Mouse (Mus musculus) urinary bladder, adult 2 months (tissue): ENCODE data around the gene Col23a1. TPM values are rescaled to one million over a fixed set of nuclear protein-coding genes. Genes with fewer than 3 reads are reported as not detected.
A peak's percentile ranks its signal among the peaks of the same experiment; 100 is the strongest.
"Not testable (repeated sequence)": the region's sequence is repeated elsewhere in the genome, so short reads cannot be mapped to it uniquely, and the experiment has no call there.

Source experiments
- DNase-seq: peaks from one replicate; pipeline ENCODE4 v3.0.0; 2022; ENCODE audit warnings: low spot score
- polyA plus RNA-seq: library from polyadenylated mRNA; depleted of rRNA; stranded (reverse); fragments of >200 nt; gene quantifications from 2 replicates; pipeline ENCODE4 v1.2.3, GENCODE M21; 2012; rRNA removed

Col23a1 gene
- polyA plus RNA-seq, 1 experiment: 2.6 TPM

DNA sequence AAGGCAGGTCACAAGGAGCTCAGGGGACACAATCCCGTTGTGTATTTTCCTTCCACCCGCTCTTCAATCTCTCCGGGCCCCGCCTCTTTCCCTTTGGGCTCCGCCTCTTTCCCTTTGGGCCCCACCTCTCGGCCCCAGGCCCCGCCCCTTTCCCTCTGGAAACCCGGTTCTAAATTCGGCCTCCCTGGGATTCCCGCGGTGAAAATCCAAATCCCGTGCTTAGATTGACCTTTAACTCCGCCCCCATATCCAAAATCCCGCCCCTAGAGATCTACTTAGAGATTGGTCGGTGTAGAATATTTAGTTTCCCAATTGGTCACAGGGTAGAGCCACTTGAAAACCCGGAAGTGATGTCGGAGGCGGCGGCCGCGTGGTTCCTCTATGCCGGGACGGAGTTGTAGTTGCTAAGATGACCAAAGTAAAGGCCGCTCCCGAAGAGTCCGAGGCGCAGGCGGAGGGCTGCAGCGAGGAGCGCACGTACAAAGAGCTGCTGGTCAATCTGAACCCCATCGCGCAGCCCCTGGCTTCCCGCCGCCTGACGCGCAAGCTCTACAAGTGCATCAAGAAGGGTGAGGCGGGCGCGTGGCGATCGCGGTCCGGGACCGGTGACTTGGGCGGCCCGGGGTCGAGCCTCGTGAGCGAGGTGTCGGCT is 329.8 kb downstream of the Col23a1 start, which contains the start of gene Nhp2:
TSS of gene Nhp2 (plus strand) at position 327 of the 652 bp plus-strand sequence.
- peak; percentile 67 for DNase-seq

DNA sequence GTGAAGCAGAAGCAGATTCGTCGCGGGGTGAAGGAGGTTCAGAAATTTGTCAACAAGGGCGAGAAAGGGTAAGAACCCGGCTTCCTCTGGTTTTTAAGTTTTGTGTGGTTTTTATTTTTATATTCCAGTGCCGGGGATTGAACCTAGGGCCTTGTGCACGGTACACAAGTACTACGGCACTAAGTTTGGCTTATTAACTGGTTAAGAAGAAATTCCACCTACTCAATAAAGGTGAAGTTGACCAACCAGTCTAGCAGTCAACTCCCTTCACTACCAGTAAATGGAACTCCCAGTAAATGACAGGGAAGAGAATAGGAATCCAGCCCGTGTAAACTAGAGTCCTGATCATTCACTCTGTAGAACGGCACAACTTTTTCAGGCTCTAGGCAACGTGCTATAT is 330.4 kb downstream of the Col23a1 start:
- DNase-seq: no peak

DNA sequence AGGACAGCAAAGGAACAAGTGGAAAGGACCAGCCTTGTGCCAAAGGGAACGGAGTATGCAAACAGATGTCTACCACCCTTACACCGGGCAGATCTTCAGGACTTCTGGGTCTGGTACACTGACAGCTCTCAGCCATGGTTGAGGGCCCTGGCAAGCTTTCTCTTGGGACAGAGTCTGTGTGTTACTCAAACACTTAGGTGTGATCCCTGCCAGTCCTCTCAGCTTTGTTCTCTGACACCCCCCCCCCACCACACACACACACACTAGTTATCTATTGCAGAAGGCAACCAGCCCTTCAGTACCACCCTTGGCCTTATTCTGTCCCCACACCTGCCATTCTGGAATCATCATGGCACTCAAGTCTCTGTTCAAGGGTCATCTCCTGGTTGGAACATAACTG is 332.1 kb downstream of the Col23a1 start:
- DNase-seq: no peak

DNA sequence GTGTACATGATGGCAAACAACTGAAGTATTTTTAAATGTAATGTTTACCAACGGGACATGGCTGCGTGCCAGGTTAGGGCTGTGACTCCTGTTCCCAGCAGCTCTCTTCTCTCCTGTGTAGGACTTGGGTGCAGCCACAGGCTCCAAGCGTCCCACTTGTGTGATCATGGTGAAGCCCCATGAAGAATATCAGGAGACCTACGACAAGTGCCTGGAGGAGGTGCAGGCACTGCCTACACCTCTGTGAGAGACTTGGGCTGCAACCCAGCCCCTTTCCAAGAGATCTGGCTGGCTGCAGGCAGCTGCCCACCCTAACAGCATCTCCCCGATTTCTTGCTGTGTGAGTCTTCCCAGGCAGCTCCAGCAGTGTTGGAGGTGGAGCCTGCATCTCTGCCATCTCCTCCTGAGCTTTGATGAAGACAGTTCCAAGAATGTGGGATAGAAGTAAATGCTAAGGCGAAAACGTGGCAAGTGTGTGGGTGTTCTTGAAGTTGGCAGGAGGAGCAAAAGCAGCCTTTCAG is 333.3 kb downstream of the Col23a1 start:
- no peak for DNase-seq

DNA sequence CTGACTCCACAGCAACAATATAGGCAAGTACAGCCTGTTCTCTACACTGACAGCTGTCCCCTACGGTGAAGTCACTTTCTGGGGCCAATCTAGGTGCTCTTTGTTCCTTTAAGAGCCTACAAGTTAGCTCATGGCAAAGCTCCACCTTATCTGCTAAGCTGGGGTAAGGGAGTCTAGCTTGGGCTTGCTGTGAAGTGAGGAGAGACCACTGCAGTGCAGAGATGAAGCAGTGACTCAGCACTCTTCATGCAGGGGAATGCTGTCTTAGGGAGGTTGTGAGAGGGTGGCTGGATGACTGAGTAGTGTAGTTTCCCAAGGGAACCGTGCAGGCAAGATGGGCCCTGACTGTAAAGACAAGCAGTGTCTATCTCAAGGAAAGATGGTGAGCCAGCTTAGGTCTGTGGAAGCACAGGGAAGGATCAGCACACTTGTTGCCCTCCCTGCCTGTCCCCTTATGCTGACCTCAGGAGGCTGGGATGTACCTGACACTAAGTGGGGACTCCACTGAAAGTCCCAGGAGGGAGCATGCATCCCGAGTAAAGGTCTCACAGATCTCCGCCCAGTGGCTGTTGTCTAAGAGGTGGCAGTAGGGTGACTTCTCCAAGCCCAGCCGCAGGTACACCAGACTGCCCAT is 335.6 kb downstream of the Col23a1 start:
- DNase-seq: no peak

DNA sequence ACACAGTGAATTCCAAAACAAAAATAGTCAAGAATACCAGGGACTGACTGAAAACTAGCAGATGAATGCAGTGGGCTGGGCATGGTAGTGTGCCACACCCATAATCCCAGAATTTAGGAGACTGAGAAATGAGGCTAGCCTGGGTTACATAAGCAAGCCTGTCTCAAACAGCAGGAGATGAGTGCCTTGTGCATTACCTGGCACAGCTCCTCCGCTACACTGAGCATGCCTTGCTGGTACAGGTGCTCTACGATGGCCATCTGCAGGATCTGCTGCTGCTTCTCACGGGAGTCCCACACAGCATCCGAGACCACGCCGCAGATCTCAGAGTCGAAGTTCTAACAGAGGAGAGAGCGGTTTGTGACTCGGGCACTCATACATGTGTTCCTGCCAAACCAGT is 337.7 kb downstream of the Col23a1 start:
- no peak for DNase-seq

DNA sequence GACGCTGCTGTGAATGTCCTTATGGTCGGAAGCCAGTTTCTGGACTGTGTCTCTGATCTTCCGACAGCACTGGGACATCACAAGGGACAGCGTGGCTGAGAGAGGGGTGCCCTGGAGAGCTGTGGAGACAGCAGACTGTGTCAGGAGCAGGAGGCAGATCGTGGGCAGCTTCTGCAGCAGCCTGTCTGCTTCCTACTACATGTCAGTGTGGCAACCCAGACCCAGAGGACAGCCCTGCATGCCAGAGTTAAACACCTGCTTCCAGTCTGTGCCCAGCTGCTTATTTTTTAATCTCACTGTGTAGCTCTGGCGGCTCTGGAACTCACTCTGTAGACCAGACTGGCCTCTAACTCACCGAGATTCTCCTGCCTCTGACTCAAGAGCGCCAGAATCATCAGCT is 338.2 kb downstream of the Col23a1 start:
- DNase-seq: no peak

DNA sequence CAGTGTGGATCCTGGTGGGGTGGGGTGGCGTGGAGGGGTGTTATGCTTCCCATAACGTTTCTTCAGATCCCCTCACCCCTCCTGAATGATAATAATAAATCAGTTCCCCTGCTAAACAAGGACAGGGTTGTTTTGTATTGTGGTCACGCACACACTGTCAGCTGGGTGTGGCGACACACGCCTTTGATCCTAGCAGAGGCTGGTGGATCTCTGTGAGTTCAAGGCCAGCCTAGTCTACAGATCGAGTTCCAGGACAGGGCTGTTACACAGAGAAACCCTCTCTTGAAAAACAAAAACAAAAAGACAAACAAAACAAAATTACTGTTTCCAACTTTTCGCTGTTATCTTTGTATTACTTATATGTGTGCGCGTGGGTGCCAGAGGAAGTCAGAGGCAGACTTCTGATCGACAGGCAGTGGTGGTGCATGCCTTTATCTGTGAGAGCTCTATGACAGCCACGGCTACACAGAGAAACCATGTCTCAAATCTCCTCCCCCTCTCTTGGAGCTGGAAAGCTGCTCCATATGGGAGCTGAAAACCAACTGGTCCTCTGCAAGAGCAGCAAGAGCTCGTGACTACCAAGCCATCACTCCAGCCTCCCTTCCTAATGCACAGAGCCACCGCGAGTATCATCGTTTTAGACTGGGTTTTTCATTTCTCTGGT is 340.1 kb downstream of the Col23a1 start:
- DNase-seq: no peak

DNA sequence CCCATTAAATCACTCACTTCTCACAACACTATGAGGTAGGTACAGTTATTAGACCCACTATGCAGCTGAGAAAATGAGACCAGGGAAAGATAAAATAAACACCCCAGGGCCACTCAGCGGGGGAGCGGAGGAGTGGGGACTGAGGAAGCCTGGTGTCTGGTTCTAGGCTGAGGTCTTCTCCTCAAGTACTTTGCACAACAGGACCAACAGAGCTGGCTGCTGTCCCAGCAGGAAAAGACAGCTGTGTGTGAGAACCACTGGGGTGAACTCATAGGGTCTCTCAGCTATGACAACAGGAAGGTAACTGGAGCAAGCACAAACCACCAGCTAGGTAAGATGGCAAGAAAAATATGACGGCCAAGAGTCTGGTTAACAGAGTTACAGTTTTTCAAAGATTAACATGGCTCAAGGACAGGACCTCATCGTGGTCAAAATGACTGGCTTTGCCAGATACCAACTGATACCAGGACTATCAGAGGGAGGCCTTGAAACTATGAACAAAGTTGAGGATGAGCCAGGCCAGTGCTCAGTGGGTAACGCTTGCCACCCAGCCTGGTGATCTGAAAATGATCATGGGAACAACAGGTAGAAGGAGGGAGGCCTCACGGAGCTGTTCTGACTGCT is 342.5 kb downstream of the Col23a1 start:
- no peak for DNase-seq

DNA sequence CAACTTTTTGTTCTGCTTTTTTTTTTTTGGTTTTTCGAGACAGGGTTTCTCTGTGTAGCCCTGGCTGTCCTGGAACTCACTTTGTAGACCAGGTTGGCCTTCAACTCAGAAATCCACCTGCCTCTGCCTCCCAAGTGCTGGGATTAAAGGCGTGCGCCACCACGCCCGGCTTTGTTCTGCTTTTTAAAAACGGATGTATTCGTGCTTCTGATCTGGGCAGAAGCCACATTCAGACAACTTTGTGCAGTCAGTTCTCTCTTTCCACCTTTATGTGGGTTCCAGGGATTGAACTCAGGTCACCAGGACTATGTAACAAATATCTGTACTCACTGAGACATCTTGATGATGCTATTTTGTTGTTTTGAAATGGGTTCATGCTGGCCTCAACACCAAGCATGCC is 343.5 kb downstream of the Col23a1 start:
- DNase-seq: not testable (repeated sequence)

Other genes starting within 250 kb of the Col23a1 start
- not detected in 2 replicates for gene Olfr1375, start 241.8 kb upstream of the Col23a1 start, polyA plus RNA-seq
- 5.1 and 6.9 TPM in 2 replicates for gene Zfp354a, start 230.7 kb upstream of the Col23a1 start, polyA plus RNA-seq
- not detected in 2 replicates for gene Gm12569, start 69.4 kb upstream of the Col23a1 start, polyA plus RNA-seq
- gene Clk4, start 28.2 kb upstream of the Col23a1 start, polyA plus RNA-seq: 126 and 140 TPM in 2 replicates
- gene BC049762, start 26.9 kb upstream of the Col23a1 start, polyA plus RNA-seq: 0.37 TPM in 1 of 2 replicates, not detected in the other